Mouse (Mus musculus): ENCODE results near the gene Ncoa1.
"Not testable (repeated sequence)": the region's sequence is repeated elsewhere in the genome, so short reads cannot be mapped to it uniquely, and the experiment has no call there.

Gene Ncoa1

GRCm38 (mm10) chr12:4475251-4475993 lies 1.6 kb downstream of the Ncoa1 start:
- DNase-seq: no peak

- no peak for DNase-seq
Observed at GRCm38 (mm10) chr12:4469115-4469514, 7.9 kb downstream of the Ncoa1 start.

GRCm38 (mm10) chr12:4463701-4464100 lies 13.3 kb downstream of the Ncoa1 start:
- DNase-seq: no peak

- no peak for DNase-seq
Observed at GRCm38 (mm10) chr12:4462420-4462819, 14.6 kb downstream of the Ncoa1 start.

- no peak for DNase-seq
Observed at GRCm38 (mm10) chr12:4460990-4461389, 16.0 kb downstream of the Ncoa1 start.

GRCm38 (mm10) chr12:4454956-4455565 lies 21.9 kb downstream of the Ncoa1 start:
- DNase-seq: no peak

GRCm38 (mm10) chr12:4454248-4454647 lies 22.7 kb downstream of the Ncoa1 start:
- peak; percentile 16 to 49 for DNase-seq

GRCm38 (mm10) chr12:4452233-4452632 lies 24.7 kb downstream of the Ncoa1 start:
- no peak for DNase-seq

- not testable (repeated sequence) for DNase-seq
Observed at GRCm38 (mm10) chr12:4450485-4450884, 26.5 kb downstream of the Ncoa1 start.

- DNase-seq: no peak
Observed at GRCm38 (mm10) chr12:4448076-4448589, 28.8 kb downstream of the Ncoa1 start.

GRCm38 (mm10) chr12:4444946-4445345 lies 32.0 kb downstream of the Ncoa1 start:
- DNase-seq: no peak

- no peak for DNase-seq
Observed at GRCm38 (mm10) chr12:4441451-4441850, 35.5 kb downstream of the Ncoa1 start.

GRCm38 (mm10) chr12:4436198-4436597 lies 40.8 kb downstream of the Ncoa1 start:
- peak in 1 of 2 experiments; percentile 5 for DNase-seq

- no peak for DNase-seq
Observed at GRCm38 (mm10) chr12:4433549-4433948, 43.4 kb downstream of the Ncoa1 start.

GRCm38 (mm10) chr12:4431978-4432377 lies 45.0 kb downstream of the Ncoa1 start:
- DNase-seq: no peak

GRCm38 (mm10) chr12:4430061-4430825 lies 46.7 kb downstream of the Ncoa1 start:
- DNase-seq: no peak

GRCm38 (mm10) chr12:4418824-4419223 lies 58.2 kb downstream of the Ncoa1 start:
- DNase-seq: no peak

- DNase-seq: no peak
Observed at GRCm38 (mm10) chr12:4417626-4418263, 59.2 kb downstream of the Ncoa1 start.

- DNase-seq: no peak
Observed at GRCm38 (mm10) chr12:4407085-4407484, 69.9 kb downstream of the Ncoa1 start.

GRCm38 (mm10) chr12:4406155-4406554 lies 70.8 kb downstream of the Ncoa1 start:
- DNase-seq: no peak

- no peak for DNase-seq
Observed at GRCm38 (mm10) chr12:4403206-4403605, 73.8 kb downstream of the Ncoa1 start.

GRCm38 (mm10) chr12:4396221-4396620 lies 80.8 kb downstream of the Ncoa1 start:
- DNase-seq: no peak

GRCm38 (mm10) chr12:4392590-4392989 lies 84.4 kb downstream of the Ncoa1 start:
- no peak for DNase-seq

Measured in thymus, adult 18-20 months (tissue).